Comparison of ENCODE assay signal across 8 mouse cellular contexts in the genomic region with DNA sequence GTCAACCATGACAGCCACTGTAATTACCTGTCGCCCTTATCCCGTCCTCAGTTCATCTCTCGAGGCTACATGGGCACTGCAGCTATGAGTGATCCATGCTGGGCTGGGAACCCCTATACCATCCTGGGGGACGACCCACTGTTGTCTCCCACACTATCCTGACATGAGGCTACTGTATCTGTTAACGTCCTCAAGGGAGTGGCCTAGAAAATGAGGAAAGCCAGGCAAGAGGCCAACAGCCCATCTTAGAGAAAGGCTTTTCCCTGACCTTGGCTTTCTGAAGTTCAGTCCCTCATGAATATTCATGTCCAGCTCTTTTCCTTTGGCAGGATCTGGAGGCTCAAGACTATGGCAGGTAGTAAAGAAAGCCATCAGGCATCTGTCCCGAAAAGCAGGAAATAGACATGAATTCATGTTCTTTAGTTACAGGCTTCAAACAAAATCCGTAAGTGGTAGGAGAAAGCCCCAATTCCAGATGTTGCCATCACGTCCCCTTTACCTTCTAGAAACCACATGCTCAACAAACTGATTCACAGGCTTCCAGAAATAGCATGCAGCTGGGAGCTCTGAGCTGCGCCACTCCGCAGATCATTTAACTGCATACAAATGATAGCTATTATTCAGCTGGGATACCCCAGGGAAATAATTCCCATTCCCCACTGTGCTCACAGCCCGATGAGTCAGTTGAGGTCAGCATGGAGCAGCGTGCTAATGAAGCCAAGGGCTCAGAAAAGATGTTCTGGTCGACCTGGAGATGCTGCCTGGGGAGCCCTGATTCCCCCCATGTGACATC.
DNase-seq lines count a peak whose midpoint lies in the region.

No protein-coding gene starts in this region.

- DNase-seq in adrenal gland, postnatal 14 days, result peak; percentile 45
- DNase-seq in adrenal gland, postnatal 25 days, result no peak
- DNase-seq in MN1 (ENCODE audit: low spot score), result peak; percentile 73
- DNase-seq in forelimb bud, embryonic 11.5 days (ENCODE audit: low read depth, low spot score), result peak; percentile 43
- DNase-seq in kidney, postnatal 4 days, result peak; percentile 41 to 62
- no peak for DNase-seq in yolk sac, embryonic 10.5 days (ENCODE audit: low spot score)
- DNase-seq in urinary bladder, postnatal 4 days (ENCODE audit: low spot score in 2 of 2), result no peak
- no peak for DNase-seq in urinary bladder, adult 2 months (ENCODE audit: low spot score)

Comparison
In these comparisons a context has a peak if more than half of its experiments do, and no peak if none do; other contexts are left out.
1. DNase-seq: peak in adrenal gland, postnatal 14 days (single experiment), MN1 (single experiment), forelimb bud, embryonic 11.5 days (single experiment) and kidney, postnatal 4 days (2 of 2); none in adrenal gland, postnatal 25 days (single experiment), yolk sac, embryonic 10.5 days (single experiment), urinary bladder, postnatal 4 days (0 of 2) and urinary bladder, adult 2 months (single experiment).